Mouse (Mus musculus): ENCODE data around the gene Gm45062. TPM values are rescaled to one million over a fixed set of nuclear protein-coding genes. Genes with fewer than 3 reads are reported as not detected.

Gm45062 gene
- polyA plus RNA-seq, 1 experiment = 15.5 TPM

GRCm38 (mm10) chr6:8374712-8375111 is 115.5 kb downstream of the Gm45062 start:
- DNase-seq (ENCODE audit: low read depth) = no peak
- TF ChIP-seq CTCF (IDR thresholded peaks at IDR 0.05; ENCODE audit: borderline replicate concordance, extremely low read depth, insufficient read depth, insufficient read length) = no peak
- no peak for TF ChIP-seq POLR2A (IDR thresholded peaks at IDR 0.05; ENCODE audit: borderline replicate concordance, extremely low read depth, insufficient read depth, insufficient read length, poor library complexity, severe bottlenecking)

- TF ChIP-seq CTCF (IDR thresholded peaks at IDR 0.05; ENCODE audit: borderline replicate concordance, extremely low read depth, insufficient read depth, insufficient read length) (no peak), POLR2A (IDR thresholded peaks at IDR 0.05; ENCODE audit: borderline replicate concordance, extremely low read depth, insufficient read depth, insufficient read length, poor library complexity, severe bottlenecking) (no peak)
- no peak for DNase-seq (ENCODE audit: low read depth)
Observed at GRCm38 (mm10) chr6:8376351-8376750, 117.1 kb downstream of the Gm45062 start.

GRCm38 (mm10) chr6:8377667-8378066 is 118.4 kb downstream of the Gm45062 start:
- no peak for DNase-seq (ENCODE audit: low read depth)
- TF ChIP-seq CTCF (IDR thresholded peaks at IDR 0.05; ENCODE audit: borderline replicate concordance, extremely low read depth, insufficient read depth, insufficient read length) (no peak), POLR2A (IDR thresholded peaks at IDR 0.05; ENCODE audit: borderline replicate concordance, extremely low read depth, insufficient read depth, insufficient read length, poor library complexity, severe bottlenecking) (no peak)

- DNase-seq (ENCODE audit: low read depth) = no peak
Observed at GRCm38 (mm10) chr6:8389307-8389706, 130.1 kb downstream of the Gm45062 start.

GRCm38 (mm10) chr6:8390296-8390695 is 131.0 kb downstream of the Gm45062 start:
- TF ChIP-seq POLR2A (IDR thresholded peaks at IDR 0.05; ENCODE audit: borderline replicate concordance, extremely low read depth, insufficient read depth, insufficient read length, poor library complexity, severe bottlenecking) = no peak
- TF ChIP-seq CTCF (IDR thresholded peaks at IDR 0.05; ENCODE audit: borderline replicate concordance, extremely low read depth, insufficient read depth, insufficient read length) = no peak
- DNase-seq (ENCODE audit: low read depth) = no peak

More at GRCm38 (mm10) chr6:8389307-8389706, 130.1 kb downstream of the Gm45062 start:
- no peak for TF ChIP-seq POLR2A (IDR thresholded peaks at IDR 0.05; ENCODE audit: borderline replicate concordance, extremely low read depth, insufficient read depth, insufficient read length, poor library complexity, severe bottlenecking)
- TF ChIP-seq CTCF (IDR thresholded peaks at IDR 0.05; ENCODE audit: borderline replicate concordance, extremely low read depth, insufficient read depth, insufficient read length) = no peak

GRCm38 (mm10) chr6:8390935-8391334 is 131.7 kb downstream of the Gm45062 start:
- TF ChIP-seq POLR2A (IDR thresholded peaks at IDR 0.05; ENCODE audit: borderline replicate concordance, extremely low read depth, insufficient read depth, insufficient read length, poor library complexity, severe bottlenecking) = no peak
- TF ChIP-seq CTCF (IDR thresholded peaks at IDR 0.05; ENCODE audit: borderline replicate concordance, extremely low read depth, insufficient read depth, insufficient read length) = no peak
- no peak for DNase-seq (ENCODE audit: low read depth)

GRCm38 (mm10) chr6:8393029-8393428 is 133.8 kb downstream of the Gm45062 start:
- TF ChIP-seq POLR2A (IDR thresholded peaks at IDR 0.05; ENCODE audit: borderline replicate concordance, extremely low read depth, insufficient read depth, insufficient read length, poor library complexity, severe bottlenecking) = no peak
- TF ChIP-seq CTCF (IDR thresholded peaks at IDR 0.05; ENCODE audit: borderline replicate concordance, extremely low read depth, insufficient read depth, insufficient read length) = no peak
- DNase-seq (ENCODE audit: low read depth) = no peak

GRCm38 (mm10) chr6:8394044-8394443 is 134.8 kb downstream of the Gm45062 start:
- no peak for TF ChIP-seq CTCF (IDR thresholded peaks at IDR 0.05; ENCODE audit: borderline replicate concordance, extremely low read depth, insufficient read depth, insufficient read length)
- TF ChIP-seq POLR2A (IDR thresholded peaks at IDR 0.05; ENCODE audit: borderline replicate concordance, extremely low read depth, insufficient read depth, insufficient read length, poor library complexity, severe bottlenecking) = no peak
- no peak for DNase-seq (ENCODE audit: low read depth)

- no peak for DNase-seq (ENCODE audit: low read depth)
- TF ChIP-seq POLR2A (IDR thresholded peaks at IDR 0.05; ENCODE audit: borderline replicate concordance, extremely low read depth, insufficient read depth, insufficient read length, poor library complexity, severe bottlenecking) (no peak), CTCF (IDR thresholded peaks at IDR 0.05; ENCODE audit: borderline replicate concordance, extremely low read depth, insufficient read depth, insufficient read length) (no peak)
Observed at GRCm38 (mm10) chr6:8395061-8395460, 135.8 kb downstream of the Gm45062 start.

- DNase-seq (ENCODE audit: low read depth) = no peak
- TF ChIP-seq POLR2A (IDR thresholded peaks at IDR 0.05; ENCODE audit: borderline replicate concordance, extremely low read depth, insufficient read depth, insufficient read length, poor library complexity, severe bottlenecking) = no peak
- no peak for TF ChIP-seq CTCF (IDR thresholded peaks at IDR 0.05; ENCODE audit: borderline replicate concordance, extremely low read depth, insufficient read depth, insufficient read length)
Observed at GRCm38 (mm10) chr6:8397252-8397651, 138.0 kb downstream of the Gm45062 start.

- TF ChIP-seq POLR2A (IDR thresholded peaks at IDR 0.05; ENCODE audit: borderline replicate concordance, extremely low read depth, insufficient read depth, insufficient read length, poor library complexity, severe bottlenecking) (no peak), CTCF (IDR thresholded peaks at IDR 0.05; ENCODE audit: borderline replicate concordance, extremely low read depth, insufficient read depth, insufficient read length) (no peak)
- peak; percentile 49 for DNase-seq (ENCODE audit: low read depth)
Observed at GRCm38 (mm10) chr6:8399710-8400109, 140.5 kb downstream of the Gm45062 start.

- no peak for DNase-seq (ENCODE audit: low read depth)
- TF ChIP-seq POLR2A (IDR thresholded peaks at IDR 0.05; ENCODE audit: borderline replicate concordance, extremely low read depth, insufficient read depth, insufficient read length, poor library complexity, severe bottlenecking) (no peak), CTCF (IDR thresholded peaks at IDR 0.05; ENCODE audit: borderline replicate concordance, extremely low read depth, insufficient read depth, insufficient read length) (no peak)
Observed at GRCm38 (mm10) chr6:8403127-8403526, 143.9 kb downstream of the Gm45062 start.

Data from brain, embryonic 14.5 days (tissue).